Mouse (Mus musculus) layer of hippocampus, postnatal 25 days (tissue): Measurements from ENCODE around the gene Atp5g1. TPM values are rescaled to one million over a fixed set of nuclear protein-coding genes. Genes with fewer than 3 reads are reported as not detected.

Experiments used
- DNase-seq, 2 experiments: peaks; one replicate each; pipeline ENCODE4 v3.0.0; 2022; ENCODE audit warnings: mixed read lengths in 2 of 2, low spot score in 1 of 2; ENCODE audit errors: extremely low spot score in 1 of 2
- total RNA-seq, 2 experiments: library from RNA; stranded (reverse); gene quantifications; 2 replicates each; pipeline ENCODE4 v1.2.3; 2021

Gene Atp5g1
- total RNA-seq, 2 experiments from 2014 or later: 430 to 475 TPM

DNA sequence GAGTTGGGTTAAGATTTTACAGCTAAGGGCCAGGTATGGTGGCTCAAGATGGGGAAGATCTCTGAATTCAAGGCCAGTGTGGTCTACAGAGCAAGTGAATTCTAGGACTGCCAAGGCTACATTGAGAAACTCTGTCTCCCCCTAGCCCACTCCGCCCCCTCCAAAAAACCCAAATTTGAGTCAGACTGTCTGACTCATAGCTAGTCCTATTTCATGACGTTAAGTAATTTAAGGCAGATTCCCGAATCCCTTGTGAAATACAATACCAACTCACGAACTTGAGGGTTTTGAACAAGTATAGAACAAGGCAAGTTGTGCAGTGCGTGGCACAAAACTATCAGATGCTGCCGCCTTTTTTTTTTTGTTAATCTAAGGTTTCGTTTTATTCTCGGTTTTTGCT lies 41.4 kb downstream of the Atp5g1 start:
- no peak for DNase-seq

DNA sequence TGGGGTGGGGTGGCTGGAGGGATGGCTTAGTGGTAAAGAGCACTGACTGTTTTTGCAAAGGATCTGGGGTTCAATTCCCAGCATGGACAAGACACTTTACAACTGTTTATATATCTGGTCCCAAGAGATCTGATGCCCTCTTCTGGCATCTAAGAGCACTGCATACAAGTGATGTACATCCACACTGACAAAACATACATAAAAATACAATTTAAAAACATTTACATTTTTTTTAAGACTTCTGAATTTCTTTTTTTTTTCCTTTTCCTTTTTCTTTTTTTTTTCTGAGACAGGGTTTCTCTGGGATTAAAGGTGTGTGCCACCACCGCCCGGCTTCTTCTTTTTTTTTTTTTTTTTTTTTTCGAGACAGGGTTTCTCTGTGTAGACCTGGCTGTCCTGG lies 42.2 kb downstream of the Atp5g1 start:
- no peak for DNase-seq

DNA sequence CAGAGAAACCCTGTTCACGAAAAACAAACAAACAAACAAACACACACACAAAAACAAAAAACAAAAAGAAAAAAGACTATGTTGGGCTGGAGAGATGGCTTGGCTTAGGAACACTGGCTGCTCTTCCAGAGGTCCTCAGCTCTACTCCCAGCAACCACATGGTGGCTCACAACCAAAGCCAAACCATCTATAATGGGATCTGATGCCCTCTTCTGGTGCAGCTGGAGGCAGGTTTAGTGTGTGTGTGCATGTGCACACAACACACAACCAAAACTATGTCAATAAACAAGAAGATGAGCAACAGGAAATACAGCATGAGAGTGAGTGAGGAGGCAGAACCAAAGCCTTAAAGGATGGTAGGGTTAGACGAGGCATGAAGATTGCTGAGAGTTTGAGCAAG lies 43.8 kb downstream of the Atp5g1 start:
- DNase-seq: no peak

DNA sequence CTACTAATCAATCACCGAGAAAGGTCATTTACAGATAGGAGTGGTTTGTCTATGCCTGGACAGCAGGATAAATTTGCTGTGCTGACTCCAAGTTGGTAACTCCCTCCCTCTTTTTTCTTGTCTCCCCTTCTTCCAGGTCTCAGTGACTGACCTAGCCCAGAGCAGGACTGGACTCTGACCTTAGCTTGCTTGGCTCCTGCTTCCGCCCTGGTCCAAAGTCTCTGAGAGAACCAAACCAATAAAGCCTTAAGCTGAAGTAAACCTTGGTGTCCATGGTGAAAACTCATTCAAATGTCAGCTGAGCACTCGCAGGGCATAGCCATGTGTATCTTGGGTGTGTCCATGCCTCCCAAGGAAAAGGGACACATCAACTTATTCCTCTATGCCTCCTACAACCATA lies 44.9 kb downstream of the Atp5g1 start:
- DNase-seq: no peak

DNA sequence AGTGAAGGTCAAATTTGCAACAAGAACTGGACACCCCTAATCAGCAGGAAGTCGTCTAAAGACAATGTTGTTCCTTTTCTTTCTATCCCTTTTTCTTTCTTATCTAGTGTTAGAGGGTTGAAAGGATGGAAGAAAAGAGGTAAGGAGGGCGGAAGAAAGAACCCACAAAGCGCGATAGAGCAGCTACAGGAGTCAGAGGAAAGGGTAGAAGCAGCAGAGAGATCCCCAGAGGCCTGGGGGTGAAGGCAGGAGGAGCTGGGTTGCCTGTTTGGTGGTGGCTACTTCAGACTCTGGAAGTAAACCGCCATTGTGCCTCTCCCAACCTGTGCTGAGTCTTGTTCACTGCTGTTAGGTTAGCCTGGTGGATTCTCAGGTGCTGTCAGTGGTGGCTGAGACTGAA lies 47.3 kb downstream of the Atp5g1 start:
- no peak for DNase-seq

DNA sequence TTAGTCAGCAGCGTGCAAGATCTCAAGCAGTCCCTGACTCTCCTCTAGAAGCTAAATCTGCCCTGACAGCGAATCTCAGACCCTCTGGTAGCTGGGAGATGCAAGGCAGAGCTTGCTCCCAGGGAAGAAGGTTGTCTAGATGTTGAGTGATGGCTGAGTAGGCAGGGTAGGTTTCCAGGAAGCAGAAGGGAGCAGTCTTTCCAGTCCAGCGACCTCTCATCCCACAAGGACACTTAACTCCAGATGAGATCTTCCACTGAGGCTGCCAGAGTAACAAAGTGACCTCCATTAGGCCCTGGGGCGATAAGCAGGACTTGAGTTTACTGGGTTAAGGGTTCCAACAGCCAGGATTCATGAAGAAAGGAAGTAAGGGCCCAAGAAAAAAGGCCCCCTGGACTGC lies 54.8 kb downstream of the Atp5g1 start:
- DNase-seq: no peak

Other genes with a start within 250 kb of the Atp5g1 start
- 1 to 10 TPM; 3.3 to 3.8 TPM for gene Gngt2, start 238.5 kb downstream of the Atp5g1 start, total RNA-seq
- gene Abi3, start 233.2 kb downstream of the Atp5g1 start, total RNA-seq: 1 to 10 TPM; 5.4 to 8.1 TPM
- not detected for gene B4galnt2, start 160.8 kb downstream of the Atp5g1 start, total RNA-seq
- under 1 TPM in 1 of 2 experiments, not detected in 1; 0.12 TPM for gene Igf2bp1, start 69.7 kb downstream of the Atp5g1 start, total RNA-seq
- not detected for gene Gip, start 51.1 kb downstream of the Atp5g1 start, total RNA-seq
- 100 to 1,000 TPM in 1 of 2 experiments, 10 to 100 TPM in 1; 99.8 to 103 TPM for gene Snf8, start 40.8 kb downstream of the Atp5g1 start, total RNA-seq
- 10 to 100 TPM; 51.6 to 58.2 TPM for gene Ube2z, start 10.3 kb downstream of the Atp5g1 start, total RNA-seq
- gene Calcoco2, start 36.3 kb upstream of the Atp5g1 start, total RNA-seq: not detected
- gene Ttll6, start 58.1 kb upstream of the Atp5g1 start, total RNA-seq: under 1 TPM; 0.12 to 0.40 TPM
- gene Hoxb13, start 118.6 kb upstream of the Atp5g1 start, total RNA-seq: not detected
- not detected for gene Hoxb9, start 195.8 kb upstream of the Atp5g1 start, total RNA-seq
- not detected for gene Hoxb8, start 206.2 kb upstream of the Atp5g1 start, total RNA-seq
- not detected for gene Hoxb7, start 211.0 kb upstream of the Atp5g1 start, total RNA-seq
- not detected for gene Hoxb6, start 216.8 kb upstream of the Atp5g1 start, total RNA-seq
- gene Hoxb5, start 227.7 kb upstream of the Atp5g1 start, total RNA-seq: not detected
- gene Hoxb4, start 242.6 kb upstream of the Atp5g1 start, total RNA-seq: not detected
- gene Hoxb3, start 247.7 kb upstream of the Atp5g1 start, total RNA-seq: not detected